Mouse (Mus musculus) lung, postnatal 0 days (tissue): ENCODE measurements around the gene Gm27021. TPM values are rescaled to one million over a fixed set of nuclear protein-coding genes. Genes with fewer than 3 reads are reported as not detected.
A peak's percentile ranks its signal among the peaks of the same experiment; 100 is the strongest.

Experiments used
- ATAC-seq: fragments of 200-750 bp; cut with Nextera tagmentation; 2 replicates; pipeline ENCODE4 v1.8.0; 2017; ENCODE audit warnings: moderate library complexity
- DNase-seq: peaks from one replicate; pipeline ENCODE4 v3.0.0-alpha.2; 2016; ENCODE audit warnings: low spot score
- H3K27ac ChIP-seq: fragments of 300-500 bp; sonication (generic); 2 replicates; pipeline ENCODE4 v1.5.1; 2014; ENCODE audit warnings: antibody characterized with exemption, mild to moderate bottlenecking, low read length, mixed read lengths
- H3K27me3 ChIP-seq: fragments of 300-500 bp; sonication (generic); replicated peaks from 2 replicates; pipeline ENCODE4 v1.6.1; 2014; ENCODE audit warnings: low read length, mixed read lengths; ENCODE audit not compliant: insufficient read depth
- H3K36me3 ChIP-seq: fragments of 300-500 bp; sonication (generic); 2 replicates; pipeline ENCODE4 v1.6.1; 2014; ENCODE audit warnings: low read length, mixed read lengths; ENCODE audit not compliant: insufficient read depth
- H3K4me1 ChIP-seq: fragments of 300-500 bp; sonication (generic); 2 replicates; pipeline ENCODE4 v1.6.1; 2014; ENCODE audit warnings: antibody characterized with exemption, low read depth, low read length, mixed read lengths; ENCODE audit not compliant: insufficient read depth
- H3K4me2 ChIP-seq: fragments of 300-500 bp; sonication (generic); replicated peaks from 2 replicates; pipeline ENCODE4 v1.6.1; 2014; ENCODE audit warnings: low read depth, mild to moderate bottlenecking, low read length, moderate library complexity, mixed read lengths
- H3K4me3 ChIP-seq: fragments of 300-500 bp; sonication (generic); 2 replicates; pipeline ENCODE4 v1.5.1; 2014; ENCODE audit warnings: low read depth, low read length
- H3K9ac ChIP-seq: fragments of 300-500 bp; sonication (generic); replicated peaks from 2 replicates; pipeline ENCODE4 v1.6.1; 2014; ENCODE audit warnings: low read depth, mild to moderate bottlenecking
- H3K9me3 ChIP-seq: fragments of 300-500 bp; sonication (generic); 2 replicates; pipeline ENCODE4 v1.6.1; 2016; ENCODE audit warnings: low read length, mixed read lengths
- CTCF ChIP-seq: IDR thresholded peaks from 2 replicates; pipeline ENCODE4 v1.5.1; 2016; ENCODE audit warnings: antibody characterized with exemption, mild to moderate bottlenecking
- EP300 ChIP-seq: IDR thresholded peaks from 2 replicates; pipeline ENCODE4 v1.6.1; 2016; ENCODE audit warnings: antibody characterized with exemption, mild to moderate bottlenecking, control low read depth
- WGBS: fragments of 180-500 bp; shearing (Covaris S2); extraction: QIAGEN DNeasy Blood & Tissue Kit; methylation state at CpG from one replicate; pipeline ENCODE4 v1.1.7; 2014; 5-methylcytosine and 5-hydroxymethylcytosine counted together
- polyA plus RNA-seq: library from polyadenylated mRNA; unstranded; fragments of >200 nt; fragmentation: Nextera tagmentation; extraction: Ambion mirVana; gene quantifications from 2 replicates; pipeline ENCODE4 v1.2.1, GENCODE M21; 2015

Gm27021 gene
- polyA plus RNA-seq, 1 experiment from 2014 or later: 1.3 TPM

DNA sequence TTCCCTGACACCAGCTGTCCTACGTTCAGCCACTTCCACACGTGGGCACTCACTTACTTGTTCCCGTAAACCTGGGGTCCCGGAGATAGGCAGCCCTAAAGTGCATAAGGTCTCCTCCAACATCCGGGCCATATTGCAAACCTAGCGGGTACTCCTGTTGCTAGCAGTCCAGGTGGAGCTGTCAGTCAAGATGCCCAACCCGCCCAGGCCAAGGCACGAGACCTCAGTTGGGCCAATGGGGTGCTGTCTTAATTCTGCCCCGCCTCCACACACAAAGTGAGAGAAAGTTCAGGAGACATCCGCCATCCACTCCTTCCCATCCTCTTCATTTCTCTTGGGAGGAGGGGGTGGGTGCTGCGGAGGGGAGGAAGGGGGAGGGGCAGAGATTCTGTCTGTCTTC lies 41.4 kb downstream of the Gm27021 start:
- Histone ChIP-seq H3K4me1 (no peaks in the 10 kb centered on the region), H3K9me3 (no peaks in the 10 kb centered on the region), H3K4me2 (no peak overlapping the region), H3K36me3 (no peaks in the 10 kb centered on the region), H3K27ac (no peak overlapping the region), H3K27me3 (no peaks in the 10 kb centered on the region), H3K4me3 (no peak overlapping the region), H3K9ac (no peak overlapping the region)
- no peak for DNase-seq
- TF ChIP-seq CTCF (no peak), EP300 (no peak)
- ATAC-seq: no peak
- 71% methylated on average over 11 of the region's 11 CpGs for WGBS

DNA sequence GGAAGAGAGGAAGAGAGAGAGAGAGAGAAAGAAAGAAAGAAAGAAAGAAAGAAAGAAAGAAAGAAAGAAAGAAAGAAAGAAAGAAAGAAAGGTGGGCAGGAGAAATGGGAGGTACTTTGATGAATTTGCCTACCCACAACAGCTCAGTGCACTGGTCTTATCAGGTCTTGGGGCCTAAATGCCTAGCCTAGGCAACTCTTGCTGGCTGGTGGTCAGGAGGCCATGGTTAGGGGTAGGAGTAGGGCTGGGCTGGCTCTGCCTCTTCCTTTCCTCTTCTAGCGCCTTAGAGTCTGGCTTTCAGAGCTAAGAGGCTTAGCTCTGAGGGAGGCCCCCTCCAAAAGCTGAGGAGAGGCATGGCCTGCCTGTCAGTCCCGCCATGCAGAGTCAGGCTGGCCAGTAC lies 44.3 kb downstream of the Gm27021 start:
- ATAC-seq (no peak), DNase-seq (no peak)
- Histone ChIP-seq H3K27me3 (no peaks in the 10 kb centered on the region), H3K4me3 (no peak overlapping the region), H3K27ac (no peak overlapping the region), H3K4me1 (no peaks in the 10 kb centered on the region), H3K4me2 (no peak overlapping the region), H3K9me3 (no peaks in the 10 kb centered on the region), H3K36me3 (no peaks in the 10 kb centered on the region), H3K9ac (no peak overlapping the region)
- WGBS: 56% methylated on average over 2 of the region's 2 CpGs
- no peak for TF ChIP-seq EP300

DNA sequence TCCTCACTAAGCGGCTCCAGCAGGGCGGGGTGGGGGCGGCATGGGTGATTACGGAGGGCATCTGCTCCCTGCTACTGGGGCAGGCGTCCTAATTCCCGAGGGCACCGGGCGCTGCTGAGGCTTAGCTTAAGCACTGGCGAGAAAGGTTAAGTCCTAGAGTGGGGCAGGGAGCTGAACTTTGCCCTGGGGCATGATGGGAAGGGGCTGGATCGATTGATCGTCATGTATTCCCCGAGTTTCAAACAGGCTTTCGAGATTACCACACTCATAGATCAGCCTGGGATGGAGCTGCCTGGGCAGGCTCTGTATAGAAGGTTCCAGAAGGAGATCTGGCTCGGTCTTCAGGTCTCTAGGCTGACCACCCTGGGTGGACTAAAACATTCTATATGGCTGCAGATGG lies 45.7 kb downstream of the Gm27021 start:
- TF ChIP-seq CTCF (no peak), EP300 (no peak)
- Histone ChIP-seq H3K27ac (no peak overlapping the region), H3K4me1 (no peaks in the 10 kb centered on the region), H3K9ac (no peak overlapping the region), H3K9me3 (no peaks in the 10 kb centered on the region), H3K36me3 (no peaks in the 10 kb centered on the region), H3K4me2 (no peak overlapping the region), H3K4me3 (no peak overlapping the region), H3K27me3 (no peaks in the 10 kb centered on the region)
- ATAC-seq: no peak
- 71% methylated on average over 14 of the region's 14 CpGs for WGBS
- no peak for DNase-seq

DNA sequence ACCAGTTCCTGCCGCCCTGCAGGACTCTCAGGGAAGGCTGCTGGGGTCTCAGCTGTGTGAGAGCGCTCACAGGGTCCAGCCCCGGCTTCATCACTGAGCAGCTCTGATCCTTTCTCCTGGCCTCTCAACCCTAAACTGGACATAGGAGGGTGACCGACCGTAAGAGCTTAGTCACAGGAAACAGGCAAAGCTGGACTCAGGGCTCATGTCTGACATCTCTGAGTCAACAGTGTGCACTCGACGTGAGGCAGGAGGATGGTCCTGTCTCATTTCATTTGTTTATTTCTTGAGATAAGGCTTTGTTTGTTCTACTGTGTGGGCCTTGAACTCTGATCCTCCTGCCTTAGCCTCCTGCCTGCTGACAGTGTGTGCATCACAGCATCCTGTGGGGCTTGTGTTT lies 47.4 kb downstream of the Gm27021 start:
- no peaks in the 10 kb centered on the region for H3K4me1 ChIP-seq
- no peak overlapping the region for H3K4me2 ChIP-seq
- 43% methylated on average over 7 of the region's 7 CpGs for WGBS
- ATAC-seq (no peak), DNase-seq (no peak)
- H3K36me3 ChIP-seq: no peaks in the 10 kb centered on the region
- H3K27me3 ChIP-seq: no peaks in the 10 kb centered on the region
- no peak overlapping the region for H3K9ac ChIP-seq
- H3K9me3 ChIP-seq: no peaks in the 10 kb centered on the region
- no peak overlapping the region for H3K27ac ChIP-seq
- TF ChIP-seq EP300 (no peak), CTCF (no peak)
- no peak overlapping the region for H3K4me3 ChIP-seq

DNA sequence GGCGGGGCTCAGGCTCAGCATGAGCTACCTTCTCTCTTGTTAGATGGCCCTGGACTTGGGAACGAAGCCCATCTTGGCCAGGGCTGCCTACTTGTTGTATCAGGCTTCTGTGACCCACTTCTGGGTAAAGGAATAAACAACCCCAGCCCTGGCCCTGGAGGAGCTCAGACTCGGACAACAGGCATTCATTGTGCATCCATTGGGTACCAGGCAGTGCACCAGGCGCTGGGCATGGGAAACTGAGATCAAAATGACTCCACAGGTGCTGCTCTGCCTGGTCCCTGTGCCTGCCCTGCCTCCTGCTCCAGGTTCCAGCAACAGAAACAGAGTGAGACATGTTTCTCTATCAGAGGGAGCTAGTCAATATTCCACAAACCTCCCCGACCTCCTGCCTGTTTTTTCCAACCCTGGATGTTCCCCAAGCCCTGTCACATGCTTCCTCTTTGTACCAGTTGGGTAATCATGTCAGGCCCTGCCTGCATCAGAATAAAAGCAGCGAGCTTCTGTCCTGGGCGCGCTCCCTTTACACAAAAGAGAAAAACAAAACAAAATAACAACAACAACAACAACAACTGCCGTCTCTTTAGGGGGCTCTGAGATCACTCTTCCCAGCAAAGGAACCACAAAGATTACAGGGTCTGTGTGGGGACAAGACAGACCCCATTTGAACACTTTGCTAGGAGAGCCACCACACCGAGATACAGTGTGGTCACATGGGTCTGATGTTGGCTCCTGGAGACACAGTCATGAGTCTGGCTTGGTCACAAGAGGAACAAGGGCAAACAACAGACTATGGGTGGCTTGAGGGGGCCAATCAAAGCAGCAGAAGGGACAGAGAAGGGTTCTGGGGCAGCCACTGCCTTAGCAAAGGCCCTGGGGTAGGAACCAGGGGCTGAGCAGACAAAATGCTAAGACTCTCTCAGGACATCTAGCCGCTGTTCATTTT lies 48.4 kb downstream of the Gm27021 start:
- WGBS: 71% methylated on average over 11 of the region's 11 CpGs
- Histone ChIP-seq H3K36me3 (no peaks in the 10 kb centered on the region), H3K4me3 (no peak overlapping the region), H3K4me1 (no peaks in the 10 kb centered on the region), H3K9ac (no peak overlapping the region), H3K27me3 (no peaks in the 10 kb centered on the region), H3K4me2 (no peak overlapping the region), H3K9me3 (no peaks in the 10 kb centered on the region), H3K27ac (no peak overlapping the region)
- DNase-seq (peak; percentile 39), ATAC-seq (0 out of 2 replicates have a peak, but pooled peaks have one; percentile 34)
- TF ChIP-seq EP300: no peak
- no peak for TF ChIP-seq CTCF

DNA sequence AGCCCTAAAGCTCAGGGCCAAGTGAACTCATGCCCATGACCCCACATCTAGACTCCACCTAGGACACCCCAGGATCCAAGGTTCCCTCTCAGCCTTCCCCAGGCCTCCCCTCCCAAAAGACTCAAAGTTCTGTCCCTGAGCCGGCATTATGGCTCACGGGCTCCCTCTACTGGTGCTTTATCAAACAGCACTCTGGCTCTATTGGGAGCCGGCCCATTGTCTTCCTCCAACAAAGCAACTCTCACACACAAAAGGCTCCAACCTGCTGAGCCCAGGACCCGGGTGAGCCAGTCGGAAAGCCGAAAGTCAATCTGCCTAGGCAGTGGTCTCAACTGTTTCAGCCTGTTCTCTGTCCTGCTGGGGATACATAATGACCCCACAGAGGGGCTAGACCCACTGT lies 49.8 kb downstream of the Gm27021 start:
- TF ChIP-seq EP300: no peak
- TF ChIP-seq CTCF: peak; percentile 91
- H3K27ac ChIP-seq: no peak overlapping the region
- no peaks in the 10 kb centered on the region for H3K9me3 ChIP-seq
- no peak overlapping the region for H3K4me3 ChIP-seq
- ATAC-seq (peak; percentile 39; the same call in 1 of the 2 replicates), DNase-seq (peak; percentile 73)
- H3K27me3 ChIP-seq: no peaks in the 10 kb centered on the region
- H3K36me3 ChIP-seq: no peaks in the 10 kb centered on the region
- H3K4me2 ChIP-seq: no peak overlapping the region
- WGBS: 2% methylated on average over 6 of the region's 6 CpGs
- no peaks in the 10 kb centered on the region for H3K4me1 ChIP-seq
- no peak overlapping the region for H3K9ac ChIP-seq
